Mouse (Mus musculus): ENCODE results near the gene Tpcn1. TPM values are rescaled to one million over a fixed set of nuclear protein-coding genes. Genes with fewer than 3 reads are reported as not detected.

Gene Tpcn1
- polyA plus RNA-seq, 1 experiment from 2014 or later: 28.4 TPM

DNA sequence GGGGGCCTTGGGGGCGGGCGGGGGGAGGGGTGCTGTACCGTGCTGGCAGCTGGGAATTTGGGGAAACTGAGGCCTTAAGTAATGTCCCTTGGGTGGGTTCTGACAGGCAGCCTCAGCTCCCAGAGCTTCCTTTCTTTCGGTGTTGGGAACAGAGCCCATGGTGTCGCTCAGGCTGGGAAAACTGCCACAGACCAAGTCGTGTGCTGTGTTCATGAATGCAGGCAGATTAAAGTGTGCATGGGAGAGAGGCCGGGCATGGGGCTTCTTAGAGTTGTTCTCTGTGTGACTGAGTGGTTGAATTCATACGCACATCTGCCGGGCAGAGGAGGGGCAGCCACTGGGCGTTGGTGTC, 33.3 kb upstream of the Tpcn1 start:
- Histone ChIP-seq H3K4me2 (replicated peaks) (no peak overlapping the region), H3K27ac (replicated peaks) (peak overlapping the region; percentile 17; the same call in 1 of the 2 replicates), H3K9me3 (replicated peaks) (no peaks in the 10 kb centered on the region), H3K4me1 (peaks cover 12% of the 10 kb centered on the region), H3K9ac (no peak overlapping the region), H3K4me3 (replicated peaks) (no peak overlapping the region), H3K36me3 (peaks cover 99% of the 10 kb centered on the region), H3K27me3 (no peaks in the 10 kb centered on the region)
- 64% methylated on average over 10 of the region's 10 CpGs for WGBS
- no peak for ATAC-seq (ENCODE audit: insufficient number of reproducible peaks, low FRiP score, low TSS enrichment, low read depth)

GRCm38 (mm10) chr5:120621078-120621765, 32.7 kb upstream of the Tpcn1 start:
- ATAC-seq (ENCODE audit: insufficient number of reproducible peaks, low FRiP score, low TSS enrichment, low read depth): no peak
- Histone ChIP-seq H3K9me3 (replicated peaks) (no peaks in the 10 kb centered on the region), H3K27ac (replicated peaks) (peak overlapping the region; percentile 17; the same call in 1 of the 2 replicates), H3K36me3 (peaks cover 98% of the 10 kb centered on the region), H3K4me2 (replicated peaks) (no peak overlapping the region), H3K4me1 (peaks cover 12% of the 10 kb centered on the region), H3K27me3 (no peaks in the 10 kb centered on the region), H3K9ac (no peak overlapping the region), H3K4me3 (replicated peaks) (no peak overlapping the region)
- WGBS: 89% methylated on average over 23 of the region's 23 CpGs

- Histone ChIP-seq H3K27ac (replicated peaks) (no peak overlapping the region), H3K36me3 (peaks cover 98% of the 10 kb centered on the region), H3K27me3 (no peaks in the 10 kb centered on the region), H3K4me3 (replicated peaks) (no peak overlapping the region), H3K4me1 (peaks cover 12% of the 10 kb centered on the region), H3K9ac (no peak overlapping the region), H3K9me3 (replicated peaks) (0 out of 2 replicates have a peak, but pooled peaks cover 4% of the 10 kb centered on the region), H3K4me2 (replicated peaks) (no peak overlapping the region)
- 70% methylated on average over 18 of the region's 18 CpGs for WGBS
- ATAC-seq (ENCODE audit: insufficient number of reproducible peaks, low FRiP score, low TSS enrichment, low read depth): no peak
Observed at GRCm38 (mm10) chr5:120620375-120621077, 32.1 kb upstream of the Tpcn1 start.

- ATAC-seq (ENCODE audit: insufficient number of reproducible peaks, low FRiP score, low TSS enrichment, low read depth): no peak
- Histone ChIP-seq H3K36me3 (peaks cover 87% of the 10 kb centered on the region), H3K9ac (no peak overlapping the region), H3K27ac (replicated peaks) (no peak overlapping the region), H3K4me1 (peaks cover 12% of the 10 kb centered on the region), H3K4me2 (replicated peaks) (no peak overlapping the region), H3K4me3 (replicated peaks) (no peak overlapping the region), H3K9me3 (replicated peaks) (0 out of 2 replicates have a peak, but pooled peaks cover 4% of the 10 kb centered on the region), H3K27me3 (no peaks in the 10 kb centered on the region)
- WGBS: 17% methylated on average over 5 of the region's 5 CpGs
Observed at GRCm38 (mm10) chr5:120619201-120619600, 30.7 kb upstream of the Tpcn1 start.

DNA sequence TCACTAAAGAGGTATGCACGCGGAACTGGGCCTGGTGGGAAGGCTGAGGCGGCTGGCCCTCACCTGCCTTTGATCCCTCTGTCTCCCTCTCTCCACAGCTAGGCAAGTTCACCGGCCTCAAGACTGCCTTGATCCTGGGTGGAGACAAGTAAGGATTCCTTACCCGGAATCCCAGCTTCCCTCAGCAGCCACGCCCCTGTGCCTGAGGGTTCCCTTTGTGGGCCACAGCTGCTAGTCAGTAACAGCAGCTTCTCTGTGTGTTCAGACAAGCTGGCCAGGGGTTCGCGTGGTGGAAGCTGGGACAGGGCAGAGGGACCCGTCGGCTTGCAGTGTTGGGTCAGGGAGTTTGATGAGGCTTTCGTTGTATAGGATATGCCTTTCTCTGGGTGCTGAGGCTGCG, 30.3 kb upstream of the Tpcn1 start:
- peaks cover 83% of the 10 kb centered on the region for H3K36me3 ChIP-seq

GRCm38 (mm10) chr5:120615903-120616302, 27.4 kb upstream of the Tpcn1 start:
- peaks cover 19% of the 10 kb centered on the region for H3K4me1 ChIP-seq
- 95% methylated on average over 4 of the region's 4 CpGs for WGBS
- no peaks in the 10 kb centered on the region for H3K27me3 ChIP-seq
- H3K36me3 ChIP-seq: peaks cover 55% of the 10 kb centered on the region
- H3K27ac ChIP-seq (replicated peaks): no peak overlapping the region
- no peak overlapping the region for H3K4me2 ChIP-seq (replicated peaks)
- ATAC-seq (ENCODE audit: insufficient number of reproducible peaks, low FRiP score, low TSS enrichment, low read depth): no peak
- no peak overlapping the region for H3K4me3 ChIP-seq (replicated peaks)
- no peak overlapping the region for H3K9ac ChIP-seq
- H3K9me3 ChIP-seq (replicated peaks): 0 out of 2 replicates have a peak, but pooled peaks cover 4% of the 10 kb centered on the region

More for the DNA sequence above, 30.3 kb upstream of the Tpcn1 start:
- Histone ChIP-seq H3K9ac (no peak overlapping the region), H3K4me2 (replicated peaks) (no peak overlapping the region), H3K27ac (replicated peaks) (no peak overlapping the region), H3K27me3 (no peaks in the 10 kb centered on the region), H3K4me3 (replicated peaks) (no peak overlapping the region), H3K4me1 (peaks cover 16% of the 10 kb centered on the region), H3K9me3 (replicated peaks) (0 out of 2 replicates have a peak, but pooled peaks cover 4% of the 10 kb centered on the region)
- 70% methylated on average over 12 of the region's 12 CpGs for WGBS
- ATAC-seq (ENCODE audit: insufficient number of reproducible peaks, low FRiP score, low TSS enrichment, low read depth): no peak

- H3K9ac ChIP-seq: peak overlapping the region; percentile 69
- ATAC-seq (ENCODE audit: insufficient number of reproducible peaks, low FRiP score, low TSS enrichment, low read depth): peak; percentile 95
- WGBS: under 1% methylated on average over 69 of the region's 69 CpGs
- peak overlapping the region; percentile 87 for H3K4me3 ChIP-seq (replicated peaks)
- peak overlapping the region; percentile 94 for H3K27ac ChIP-seq (replicated peaks)
- peaks cover 36% of the 10 kb centered on the region for H3K36me3 ChIP-seq
- peak overlapping the region; percentile 82 for H3K4me2 ChIP-seq (replicated peaks)
- no peaks in the 10 kb centered on the region for H3K27me3 ChIP-seq
- peaks cover 20% of the 10 kb centered on the region for H3K4me1 ChIP-seq
- H3K9me3 ChIP-seq (replicated peaks): 0 out of 2 replicates have a peak, but pooled peaks cover 4% of the 10 kb centered on the region
Observed at GRCm38 (mm10) chr5:120612822-120613604, 24.5 kb upstream of the Tpcn1 start.

DNA sequence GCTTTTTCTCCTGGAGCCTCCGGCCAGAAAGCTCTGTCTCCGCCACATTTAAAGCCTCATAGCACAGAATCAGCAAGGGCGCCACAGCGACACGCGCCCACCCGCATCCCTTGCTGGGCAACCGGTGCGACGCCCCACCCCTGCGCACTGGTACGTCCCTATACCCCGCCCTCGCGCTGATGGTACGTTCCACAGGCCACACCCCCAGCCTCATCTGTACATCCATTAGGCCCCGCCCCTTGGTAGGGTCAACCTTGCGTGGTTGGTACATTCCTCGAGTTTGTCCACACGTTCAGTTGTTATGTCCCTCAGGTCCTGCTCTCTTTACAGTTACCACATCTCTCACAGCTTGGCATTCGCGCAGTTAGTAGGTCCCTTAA, 24.0 kb upstream of the Tpcn1 start, which contains the start of the genes Rita1 and Ddx54:
Rita1 (minus strand) TSS at position 148 of the 380 bp plus-strand sequence.
Ddx54 (plus strand) TSS at position 298 of the 380 bp plus-strand sequence.
- H3K4me2 ChIP-seq (replicated peaks): peak within 1 kb of the TSS; percentile 82
- H3K36me3 ChIP-seq: peaks cover 30% of the 10 kb centered on the region
- H3K9me3 ChIP-seq (replicated peaks): 0 out of 2 replicates have a peak, but pooled peaks cover 4% of the 10 kb centered on the region
- 0% methylated on average over 22 of the region's 22 CpGs for WGBS
- peak within 1 kb of the TSS; percentile 87 for H3K4me3 ChIP-seq (replicated peaks)
- H3K27me3 ChIP-seq: no peaks in the 10 kb centered on the region
- peak within 1 kb of the TSS; percentile 94 for H3K27ac ChIP-seq (replicated peaks)
- ATAC-seq (ENCODE audit: insufficient number of reproducible peaks, low FRiP score, low TSS enrichment, low read depth): peak; percentile 89
- H3K9ac ChIP-seq: peak within 1 kb of the TSS; percentile 69
- H3K4me1 ChIP-seq: peaks cover 20% of the 10 kb centered on the region

DNA sequence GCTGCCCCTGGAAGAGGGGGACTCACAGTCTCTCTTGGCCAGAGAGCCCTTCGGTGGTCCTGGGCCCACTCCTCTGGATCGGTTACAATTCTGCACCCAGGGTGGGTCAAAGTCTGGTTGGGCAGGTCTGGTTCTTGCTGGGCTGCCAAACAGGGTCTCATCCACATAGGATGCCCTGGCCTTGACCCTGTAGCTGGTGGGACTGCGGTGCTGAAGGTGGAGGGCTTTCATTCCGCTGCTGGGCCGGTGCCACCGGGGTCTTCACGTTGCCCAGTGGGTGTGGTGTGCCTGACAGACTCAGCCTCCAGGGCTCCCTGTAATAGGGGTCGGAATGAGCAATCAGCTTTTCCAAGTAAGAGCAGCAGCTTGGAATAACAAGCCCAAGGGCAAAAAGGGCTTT, 22.9 kb upstream of the Tpcn1 start:
- H3K4me3 ChIP-seq (replicated peaks): peak overlapping the region; percentile 87
- peaks cover 20% of the 10 kb centered on the region for H3K4me1 ChIP-seq
- 44% methylated on average over 8 of the region's 8 CpGs for WGBS
- H3K36me3 ChIP-seq: peaks cover 21% of the 10 kb centered on the region; the same call in 1 of the 2 replicates
- H3K9me3 ChIP-seq (replicated peaks): 0 out of 2 replicates have a peak, but pooled peaks cover 4% of the 10 kb centered on the region
- peak overlapping the region; percentile 82 for H3K4me2 ChIP-seq (replicated peaks)
- ATAC-seq (ENCODE audit: insufficient number of reproducible peaks, low FRiP score, low TSS enrichment, low read depth): no peak
- H3K9ac ChIP-seq: peak overlapping the region; percentile 64
- H3K27me3 ChIP-seq: no peaks in the 10 kb centered on the region
- H3K27ac ChIP-seq (replicated peaks): no peak overlapping the region

DNA sequence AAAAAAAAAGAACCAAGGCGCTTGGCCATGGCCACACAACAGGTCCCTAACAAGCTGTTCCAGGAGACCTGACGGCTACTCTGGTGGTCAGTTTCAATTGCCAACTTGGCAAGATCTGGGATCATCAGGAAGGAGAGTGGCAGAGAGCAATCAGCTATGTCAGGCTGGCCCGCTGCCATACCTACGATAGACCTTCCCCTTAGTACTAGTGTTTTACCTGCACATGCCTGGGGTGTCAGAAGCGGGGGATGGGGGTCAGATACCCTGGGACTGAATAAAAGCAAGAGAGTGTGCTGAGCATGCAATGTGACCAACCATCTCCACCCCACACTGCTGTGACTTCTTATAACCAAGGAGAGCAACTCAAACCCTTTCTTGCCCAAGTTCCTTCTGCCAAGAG, 22.4 kb upstream of the Tpcn1 start:
- Histone ChIP-seq H3K27ac (replicated peaks) (no peak overlapping the region), H3K9ac (no peak overlapping the region), H3K4me2 (replicated peaks) (no peak overlapping the region), H3K4me1 (peaks cover 20% of the 10 kb centered on the region), H3K36me3 (peaks cover 16% of the 10 kb centered on the region; the same call in 1 of the 2 replicates), H3K9me3 (replicated peaks) (0 out of 2 replicates have a peak, but pooled peaks cover 3% of the 10 kb centered on the region), H3K4me3 (replicated peaks) (no peak overlapping the region), H3K27me3 (no peaks in the 10 kb centered on the region)
- 89% methylated on average over 5 of the region's 5 CpGs for WGBS
- no peak for ATAC-seq (ENCODE audit: insufficient number of reproducible peaks, low FRiP score, low TSS enrichment, low read depth)

Data from embryonic facial prominence, embryonic 15.5 days (tissue).